Mouse (Mus musculus): Measurements from ENCODE around the gene Olfr969.

DNA sequence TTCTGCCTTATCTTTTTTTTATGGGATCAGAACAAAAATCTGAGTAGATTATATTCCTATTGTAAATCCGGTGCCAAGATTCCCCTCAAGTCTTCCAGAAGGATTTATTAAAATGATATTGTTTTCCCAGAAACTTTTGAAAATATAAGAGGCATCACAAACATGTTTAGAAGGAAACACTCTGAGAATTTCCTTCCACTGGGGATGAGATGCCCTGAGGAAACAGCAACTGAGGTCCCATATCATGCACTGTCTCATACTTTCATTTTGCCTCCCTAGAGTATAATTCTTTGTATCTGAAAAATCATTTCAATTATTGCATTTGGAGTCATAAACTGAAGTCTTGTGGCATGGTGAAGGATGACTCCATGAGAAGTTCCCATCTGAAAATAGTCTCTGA lies 7.6 kb upstream of the Olfr969 start, which contains the start of gene Olfr968:
- TF ChIP-seq CTCF (IDR thresholded peaks at IDR 0.05; ENCODE audit: low read depth, low read length) (no peak), POLR2A (IDR thresholded peaks at IDR 0.05; ENCODE audit: borderline replicate concordance, low read depth, low read length) (no peak)

Measured in bone marrow macrophage, adult 2 months (primary cell).